Mouse (Mus musculus) monocyte, adult 2 months (primary cell): Measurements from ENCODE around the gene Tgm5.
A peak's percentile ranks its signal among the peaks of the same experiment; 100 is the strongest.
"Not testable (repeated sequence)": the region's sequence is repeated elsewhere in the genome, so short reads cannot be mapped to it uniquely, and the experiment has no call there.

Experiments used
- DNase-seq, 2 experiments: peaks; one replicate each; pipeline ENCODE4 v3.0.0; 2022; ENCODE audit warnings: low spot score in 2 of 2, low read depth in 1 of 2

Tgm5 gene

GRCm38 (mm10) chr2:121041098-121041497 is 44.5 kb downstream of the Tgm5 start:
- DNase-seq, result no peak

GRCm38 (mm10) chr2:121039382-121039781 is 46.3 kb downstream of the Tgm5 start:
- DNase-seq, result no peak

GRCm38 (mm10) chr2:121038851-121039250 is 46.8 kb downstream of the Tgm5 start:
- not testable (repeated sequence) for DNase-seq

GRCm38 (mm10) chr2:121036733-121037341 is 48.8 kb downstream of the Tgm5 start, which contains the start of gene Epb42:
TSS of gene Epb42 (minus strand) at chr2:121037072.
- no peak for DNase-seq

GRCm38 (mm10) chr2:121022918-121023317 is 62.7 kb downstream of the Tgm5 start:
- DNase-seq, result no peak

GRCm38 (mm10) chr2:121017151-121017550 is 68.5 kb downstream of the Tgm5 start:
- no peak for DNase-seq

- no peak for DNase-seq
Measured at GRCm38 (mm10) chr2:121016226-121016625, 69.4 kb downstream of the Tgm5 start.

GRCm38 (mm10) chr2:121015507-121015906 is 70.1 kb downstream of the Tgm5 start:
- DNase-seq, result no peak

GRCm38 (mm10) chr2:121012676-121013075 is 73.0 kb downstream of the Tgm5 start:
- no peak for DNase-seq

- DNase-seq, result no peak
Measured at GRCm38 (mm10) chr2:121009071-121009677, 76.5 kb downstream of the Tgm5 start.

- DNase-seq, result no peak
Measured at GRCm38 (mm10) chr2:121008664-121009007, 77.0 kb downstream of the Tgm5 start.

GRCm38 (mm10) chr2:121007925-121008663 is 77.5 kb downstream of the Tgm5 start, which contains the start of gene Ccndbp1:
TSS of gene Ccndbp1 (plus strand) at chr2:121008403.
- DNase-seq, result peak; percentile 62 to 78

GRCm38 (mm10) chr2:121006986-121007385 is 78.7 kb downstream of the Tgm5 start:
- no peak for DNase-seq

- DNase-seq, result no peak
Measured at GRCm38 (mm10) chr2:121004018-121004811, 81.4 kb downstream of the Tgm5 start.

GRCm38 (mm10) chr2:121003586-121003985 is 82.1 kb downstream of the Tgm5 start:
- DNase-seq, result no peak

GRCm38 (mm10) chr2:120998863-120999262 is 86.8 kb downstream of the Tgm5 start:
- no peak for DNase-seq

- DNase-seq, result not testable (repeated sequence)
Measured at GRCm38 (mm10) chr2:120996607-120997006, 89.0 kb downstream of the Tgm5 start.
